9 mouse cellular contexts compared by ENCODE assay signal in genomic region chr15:36375549-36375885, GRCm38 (mm10).
DNase-seq lines count a peak whose midpoint lies in the region; ATAC-seq lines count a peak whose summit lies in the region.
"Had no signal": no experiment of that assay in that cellular context is flagged by ENCODE, and none has a peak within 500 bp of the region (broad histone marks: within the 10 kb centered on the region; RNA-seq: fewer than 3 reads in every experiment).

No protein-coding gene starts in this region.

- peak overlapping the region; percentile 58 for H3K4me3 ChIP-seq in heart, embryonic 13.5 days
- peak overlapping the region; percentile 33; the same call in 1 of the 2 replicates for H3K4me3 ChIP-seq in hindbrain, embryonic 12.5 days
- H3K4me3 ChIP-seq in midbrain, embryonic 12.5 days, result peak overlapping the region; percentile 41; the same call in 1 of the 2 replicates

- peak overlapping the region; percentile 78; the same call in 1 of the 2 replicates for H3K9ac ChIP-seq in heart, embryonic 13.5 days
- no peak overlapping the region for H3K9ac ChIP-seq in hindbrain, embryonic 12.5 days
- no peak overlapping the region for H3K9ac ChIP-seq in midbrain, embryonic 12.5 days (replicated peaks)

- peak overlapping the region; percentile 90 for H3K27ac ChIP-seq in heart, embryonic 13.5 days (replicated peaks)
- no peak overlapping the region for H3K27ac ChIP-seq in hindbrain, embryonic 12.5 days
- no peak overlapping the region for H3K27ac ChIP-seq in midbrain, embryonic 12.5 days (replicated peaks)

- DNase-seq in heart, adult 18-20 months, result no peak
- peak; percentile 34 for DNase-seq in ZHBTc4 (ENCODE audit: low read depth, low spot score)
- DNase-seq in thymus, postnatal 14 days, result no peak
- no peak for DNase-seq in thymus, postnatal 25 days
- no peak for DNase-seq in urinary bladder, adult 2 months (ENCODE audit: low spot score)

- H3K9me3 ChIP-seq in heart, embryonic 13.5 days, result no peaks in the 10 kb centered on the region
- no peaks in the 10 kb centered on the region; the same call in 1 of the 2 replicates for H3K9me3 ChIP-seq in hindbrain, embryonic 12.5 days (replicated peaks)
- no peaks in the 10 kb centered on the region for H3K9me3 ChIP-seq in midbrain, embryonic 12.5 days

- peak overlapping the region; percentile 86 for H3K4me2 ChIP-seq in heart, embryonic 13.5 days
- H3K4me2 ChIP-seq in hindbrain, embryonic 12.5 days (replicated peaks), result peak overlapping the region; percentile 82
- peak overlapping the region; percentile 75 for H3K4me2 ChIP-seq in midbrain, embryonic 12.5 days (replicated peaks)

- peaks cover 30% of the 10 kb centered on the region for H3K4me1 ChIP-seq in heart, embryonic 13.5 days
- peaks cover 18% of the 10 kb centered on the region for H3K4me1 ChIP-seq in hindbrain, embryonic 12.5 days
- H3K4me1 ChIP-seq in midbrain, embryonic 12.5 days, result peaks cover 16% of the 10 kb centered on the region

- no peak for ATAC-seq in heart, embryonic 13.5 days (ENCODE audit: extremely low read depth, insufficient number of reproducible peaks, low FRiP score, low TSS enrichment)
- ATAC-seq in hindbrain, embryonic 12.5 days (ENCODE audit: low FRiP score), result no peak
- ATAC-seq in midbrain, embryonic 12.5 days (ENCODE audit: low FRiP score, low read depth), result peak; percentile 41; the same call in 1 of the 2 replicates

- 10% methylated on average over 1 of the region's 1 CpGs for WGBS in heart, embryonic 13.5 days
- 5% methylated on average over 1 of the region's 1 CpGs for WGBS in hindbrain, embryonic 12.5 days
- 0% methylated on average over 1 of the region's 1 CpGs for WGBS in midbrain, embryonic 12.5 days

- H3K36me3 ChIP-seq in heart, embryonic 13.5 days, result no peaks in the 10 kb centered on the region
- H3K36me3 ChIP-seq in hindbrain, embryonic 12.5 days, result no peaks in the 10 kb centered on the region
- H3K36me3 ChIP-seq in midbrain, embryonic 12.5 days, result no peaks in the 10 kb centered on the region
- H3K36me3 ChIP-seq: G1E had no signal

- H3K27me3 ChIP-seq in heart, embryonic 13.5 days (replicated peaks), result no peaks in the 10 kb centered on the region
- H3K27me3 ChIP-seq in hindbrain, embryonic 12.5 days, result peaks cover 20% of the 10 kb centered on the region; the same call in 1 of the 2 replicates
- H3K27me3 ChIP-seq in midbrain, embryonic 12.5 days, result peaks cover 22% of the 10 kb centered on the region
